Mouse (Mus musculus) CH12.LX (cell line): ENCODE results near the gene Abca7. TPM values are rescaled to one million over a fixed set of nuclear protein-coding genes. Genes with fewer than 3 reads are reported as not detected.

ENCODE experiments used
- DNase-seq: peaks from one replicate; pipeline ENCODE4 v3.0.0-alpha.2; 2013; ENCODE audit errors: extremely low read depth
- H3K27ac ChIP-seq: 2 replicates; pipeline ENCODE4 v1.5.1; 2012; ENCODE audit warnings: low read depth, mild to moderate bottlenecking, control low read depth, moderate library complexity; ENCODE audit not compliant: insufficient read depth
- H3K27me3 ChIP-seq: replicated peaks from 2 replicates; pipeline ENCODE3; 2012; ENCODE audit warnings: inconsistent platforms
- H3K36me3 ChIP-seq, 2 experiments: replicated peaks in 1 of 2; 2 replicates each; pipeline versions ENCODE3 to v1.6.1; 2012; ENCODE audit warnings: inconsistent platforms in 1 of 2, low read length in 1 of 2, mild to moderate bottlenecking in 1 of 2, mixed read lengths in 1 of 2, moderate library complexity in 1 of 2; ENCODE audit not compliant: control insufficient read depth in 1 of 2, insufficient read depth in 1 of 2
- H3K4me1 ChIP-seq, 2 experiments: 2 replicates each; pipeline ENCODE4 v1.6.1; 2012; ENCODE audit warnings: inconsistent platforms in 1 of 2, moderate library complexity in 1 of 2; ENCODE audit not compliant: insufficient read depth in 2 of 2, control insufficient read depth in 1 of 2
- H3K4me2 ChIP-seq: 2 replicates; pipeline ENCODE4 v1.6.1; 2012; ENCODE audit warnings: low read depth, mild to moderate bottlenecking, control low read depth; ENCODE audit not compliant: poor library complexity, insufficient read depth, severe bottlenecking
- H3K4me3 ChIP-seq, 3 experiments: fragments of 150-350 bp in 1 of 3; sonication (generic) in 1 of 3; replicated peaks in 1 of 3; 2 replicates each; pipeline versions ENCODE3 to v1.5.1; 2011 to 2012; ENCODE audit warnings: low read depth in 2 of 3, low read length in 2 of 3, mild to moderate bottlenecking in 2 of 3, moderate library complexity in 2 of 3, control low read depth in 1 of 3, improper control_type of control experiment in 1 of 3, inconsistent platforms in 1 of 3, mixed read lengths in 1 of 3; ENCODE audit not compliant: poor library complexity in 1 of 3
- H3K79me2 ChIP-seq: replicated peaks from 2 replicates; pipeline ENCODE4 v1.6.1; 2012; ENCODE audit warnings: mild to moderate bottlenecking, moderate library complexity; ENCODE audit not compliant: control insufficient read depth, poor library complexity, insufficient read depth, severe bottlenecking; ENCODE audit errors: extremely low read depth
- H3K9ac ChIP-seq: 2 replicates; pipeline ENCODE4 v1.6.1; 2012; ENCODE audit warnings: low read depth, mild to moderate bottlenecking, control low read depth, moderate library complexity; ENCODE audit not compliant: insufficient read depth
- H3K9me3 ChIP-seq: replicated peaks from 2 replicates; pipeline ENCODE3; 2012; ENCODE audit warnings: low read length, inconsistent platforms, mixed read lengths
- BHLHE40 ChIP-seq: IDR thresholded peaks from 2 replicates; pipeline ENCODE4 v1.6.1; 2011; ENCODE audit warnings: mild to moderate bottlenecking, low read depth, low read length, improper control_type of control experiment
- CHD1 ChIP-seq: IDR thresholded peaks from 2 replicates; pipeline ENCODE4 v1.6.1; 2012; ENCODE audit warnings: low read depth, low read length, improper control_type of control experiment, inconsistent platforms
- CTCF ChIP-seq, 2 experiments: IDR thresholded peaks in 1 of 2; conservative IDR thresholded peaks in 1 of 2; 2 replicates each; pipeline ENCODE4 v1.5.1; 2011 to 2012; ENCODE audit warnings: low read depth in 2 of 2, low read length in 2 of 2, improper control_type of control experiment in 1 of 2, inconsistent platforms in 1 of 2, mild to moderate bottlenecking in 1 of 2, moderate library complexity in 1 of 2
- E2F4 ChIP-seq: IDR thresholded peaks from 2 replicates; pipeline ENCODE4 v1.6.1; 2011; ENCODE audit warnings: low read depth, low read length, improper control_type of control experiment; ENCODE audit not compliant: insufficient replicate concordance
- EP300 ChIP-seq: IDR thresholded peaks from 2 replicates; pipeline ENCODE4 v1.6.1; 2011; ENCODE audit warnings: low read length, improper control_type of control experiment
- ETS1 ChIP-seq: conservative IDR thresholded peaks from 2 replicates; pipeline ENCODE4 v1.6.1; 2012; ENCODE audit warnings: low read depth, mild to moderate bottlenecking, inconsistent platforms, low read length, improper control_type of control experiment, moderate library complexity
- GABPA ChIP-seq: IDR thresholded peaks from 2 replicates; pipeline ENCODE4 v1.6.1; 2012; ENCODE audit warnings: low read depth, low read length, improper control_type of control experiment, inconsistent platforms; ENCODE audit not compliant: insufficient replicate concordance
- HCFC1 ChIP-seq: IDR thresholded peaks from 2 replicates; pipeline ENCODE4 v1.6.1; 2012; ENCODE audit warnings: low read depth, mild to moderate bottlenecking, inconsistent platforms, low read length, improper control_type of control experiment
- JUND ChIP-seq: conservative IDR thresholded peaks from 2 replicates; pipeline ENCODE4 v1.6.1; 2011; ENCODE audit warnings: low read depth, low read length, improper control_type of control experiment
- KAT2A ChIP-seq: IDR thresholded peaks from 2 replicates; pipeline ENCODE4 v1.6.1; 2012; ENCODE audit warnings: low read length, improper control_type of control experiment, inconsistent platforms; ENCODE audit not compliant: insufficient replicate concordance
- MAFK ChIP-seq: IDR thresholded peaks from 2 replicates; pipeline ENCODE4 v1.6.1; 2011; ENCODE audit warnings: low read length, improper control_type of control experiment; ENCODE audit not compliant: insufficient replicate concordance
- MAX ChIP-seq: IDR thresholded peaks from 2 replicates; pipeline ENCODE4 v1.6.1; 2011; ENCODE audit warnings: low read length, improper control_type of control experiment
- MAZ ChIP-seq: IDR thresholded peaks from 2 replicates; pipeline ENCODE4 v1.6.1; 2012; ENCODE audit warnings: low read depth, mild to moderate bottlenecking, inconsistent platforms, low read length, improper control_type of control experiment, moderate library complexity
- MEF2A ChIP-seq: IDR thresholded peaks from 2 replicates; pipeline ENCODE4 v1.6.1; 2014; ENCODE audit warnings: low read depth, mild to moderate bottlenecking, inconsistent platforms, low read length, improper control_type of control experiment, borderline replicate concordance
- MXI1 ChIP-seq: IDR thresholded peaks from 2 replicates; pipeline ENCODE4 v1.6.1; 2011; ENCODE audit warnings: mild to moderate bottlenecking, low read depth, low read length, improper control_type of control experiment
- MYC ChIP-seq: IDR thresholded peaks from 2 replicates; pipeline ENCODE4 v1.6.1; 2011; ENCODE audit warnings: low read depth, mild to moderate bottlenecking, improper control_type of control experiment, low read length
- NRF1 ChIP-seq: IDR thresholded peaks from 2 replicates; pipeline ENCODE4 v1.6.1; 2014; ENCODE audit warnings: low read depth, mild to moderate bottlenecking, inconsistent platforms, low read length, improper control_type of control experiment, moderate library complexity
- PAX5 ChIP-seq: IDR thresholded peaks from 2 replicates; pipeline ENCODE4 v1.6.1; 2012; ENCODE audit warnings: low read length, inconsistent platforms, mixed read lengths
- POLR2A ChIP-seq: IDR thresholded peaks from 2 replicates; pipeline ENCODE4 v1.6.1; 2011; ENCODE audit warnings: low read depth, mild to moderate bottlenecking, improper control_type of control experiment, low read length
- RCOR1 ChIP-seq: conservative IDR thresholded peaks from 2 replicates; pipeline ENCODE4 v1.6.1; 2012; ENCODE audit warnings: low read depth, mild to moderate bottlenecking, inconsistent platforms, low read length, improper control_type of control experiment
- TBP ChIP-seq: conservative IDR thresholded peaks from 2 replicates; pipeline ENCODE4 v1.6.1; 2011; ENCODE audit warnings: low read depth, low read length, improper control_type of control experiment
- ZC3H11A ChIP-seq: IDR thresholded peaks from 2 replicates; pipeline ENCODE4 v1.6.1; 2012; ENCODE audit warnings: low read depth, mild to moderate bottlenecking, inconsistent platforms, low read length, improper control_type of control experiment
- ZMIZ1 ChIP-seq: IDR thresholded peaks from 2 replicates; pipeline ENCODE4 v1.6.1; 2012; ENCODE audit warnings: low read depth, mild to moderate bottlenecking, inconsistent platforms, low read length, improper control_type of control experiment
- ZNF384 ChIP-seq: IDR thresholded peaks from 2 replicates; pipeline ENCODE4 v1.6.1; 2012; ENCODE audit warnings: low read depth, low read length, improper control_type of control experiment, inconsistent platforms
- dilution Hi-C: fragments of 300-500 bp; cut with MboI; formaldehyde crosslinking; loops from 2 replicates; pipeline ENCODE4 v1.14.3; 2020; ENCODE audit warnings: low sequenced_read_pairs; ENCODE audit not compliant: extremely low pct_unique_long_range_greater_than_20kb, extremely low pct_ligation_motif_present
- in situ Hi-C: fragments of 300-500 bp; cut with MboI; formaldehyde crosslinking; loops from 3 replicates; pipeline ENCODE4 v1.14.3; 2019; ENCODE audit warnings: low sequenced_read_pairs, low pct_ligation_motif_present, low pct_unique_long_range_greater_than_20kb, mixed read lengths
- polyA plus RNA-seq: library from polyadenylated mRNA; unstranded; fragments of >175 nt; gene quantifications from 2 replicates; pipeline ENCODE4 v1.2.1, GENCODE M21; 2012; ENCODE audit warnings: low read depth; ENCODE audit not compliant: insufficient read length
- total RNA-seq, 2 experiments: library from RNA; depleted of rRNA; stranded (reverse); fragments of 300-350 nt in 1 of 2; fragments of >200 nt in 1 of 2; gene quantifications; 2 replicates each; pipeline ENCODE4 v1.2.3; 2012 to 2014

The Abca7 gene
- total and polyA plus RNA-seq, 3 experiments: 2.3 to 7.0 (median 6.1) TPM

- Histone ChIP-seq H3K9me3 (no peaks in the 10 kb centered on the region), H3K4me1 (peaks cover 12 to 42% of the 10 kb centered on the region in 2 experiments), H3K79me2 (peaks cover 15% of the 10 kb centered on the region), H3K9ac (peak overlapping the region; percentile 98), H3K27ac (no peak overlapping the region), H3K27me3 (no peaks in the 10 kb centered on the region), H3K4me2 (peak overlapping the region; percentile 68), H3K36me3 (peaks cover 48 to 56% of the 10 kb centered on the region in 2 experiments), H3K4me3 (peak overlapping the region; percentile 6 to 95 (median 10))
- TF ChIP-seq MXI1 (no peak), JUND (no peak), PAX5 (no peak), GABPA (no peak), MAZ (no peak), KAT2A (no peak), TBP (no peak), POLR2A (no peak), EP300 (no peak), ZMIZ1 (no peak), CHD1 (no peak), MYC (no peak), CTCF (conservative IDR thresholded peaks at IDR 0.05 in 1 of 2, IDR thresholded peaks at IDR 0.05 in 1 of 2; ENCODE audit: low read depth in 2 of 2, low read length in 2 of 2) (no peak)
- no peak for DNase-seq
- in situ Hi-C loops (no loop called here), dilution Hi-C loops (no loop called here)
These were observed 59.1 kb downstream of the Abca7 start for GRCm38 (mm10) chr10:80055364-80055763.

DNA sequence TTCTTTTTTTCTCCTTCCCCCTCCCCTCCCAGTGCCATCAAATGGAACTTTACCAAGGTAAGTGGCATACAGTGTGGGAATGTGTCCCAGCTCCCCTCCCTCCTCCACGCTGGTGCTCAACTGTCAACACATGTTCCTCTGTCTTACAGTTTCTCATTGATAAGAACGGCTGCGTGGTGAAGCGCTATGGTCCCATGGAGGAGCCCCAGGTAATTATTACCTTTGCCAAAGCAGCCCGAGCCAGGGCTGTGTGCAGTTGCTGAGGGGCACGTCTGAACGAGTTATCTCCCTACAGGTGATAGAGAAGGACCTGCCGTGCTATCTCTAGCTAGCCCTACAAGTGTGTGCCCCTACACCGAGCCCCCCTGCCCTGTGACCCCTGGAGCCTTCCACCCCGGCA is 59.6 kb downstream of the Abca7 start:
- Histone ChIP-seq H3K36me3 (peaks cover 53 to 61% of the 10 kb centered on the region in 2 experiments), H3K4me3 (no peak overlapping the region), H3K9me3 (no peaks in the 10 kb centered on the region), H3K79me2 (peaks cover 15% of the 10 kb centered on the region), H3K9ac (no peak overlapping the region), H3K27me3 (no peaks in the 10 kb centered on the region), H3K4me1 (peaks cover 12 to 37% of the 10 kb centered on the region in 2 experiments), H3K4me2 (no peak overlapping the region), H3K27ac (0 out of 2 replicates have a peak overlapping the region, but pooled peaks have one; percentile 10)
- DNase-seq: no peak
- TF ChIP-seq MXI1: no peak
- TF ChIP-seq ZC3H11A: no peak
- no peak for TF ChIP-seq BHLHE40
- TF ChIP-seq POLR2A: no peak
- TF ChIP-seq HCFC1: no peak
- TF ChIP-seq RCOR1: no peak
- TF ChIP-seq MAFK: no peak
- no peak for TF ChIP-seq MAZ
- TF ChIP-seq MAX: no peak
- TF ChIP-seq ETS1: no peak
- no peak for TF ChIP-seq MYC
- no peak for TF ChIP-seq PAX5
- no peak for TF ChIP-seq TBP
- TF ChIP-seq MEF2A: no peak
- TF ChIP-seq NRF1: no peak
- no peak for TF ChIP-seq E2F4
- TF ChIP-seq ZNF384: no peak
- dilution Hi-C loops: no loop called here
- in situ Hi-C loops: no loop called here
